Mouse (Mus musculus) midbrain, embryonic 13.5 days (tissue): ENCODE measurements around the gene Slc4a5. TPM values are rescaled to one million over a fixed set of nuclear protein-coding genes. Genes with fewer than 3 reads are reported as not detected.
"Not testable (repeated sequence)": the region's sequence is repeated elsewhere in the genome, so short reads cannot be mapped to it uniquely, and the experiment has no call there.

Source experiments
- ATAC-seq: fragments of 200-750 bp; cut with Nextera tagmentation; 2 replicates; pipeline ENCODE4 v1.8.0; 2017; ENCODE audit warnings: mild to moderate bottlenecking, moderate TSS enrichment, moderate library complexity
- H3K27ac ChIP-seq: fragments of 300-500 bp; sonication (generic); 2 replicates; pipeline ENCODE4 v1.5.1; 2015; ENCODE audit warnings: inconsistent platforms, mild to moderate bottlenecking, moderate library complexity
- H3K27me3 ChIP-seq: fragments of 300-500 bp; sonication (generic); 2 replicates; pipeline ENCODE4 v1.6.1; 2015; ENCODE audit warnings: mild to moderate bottlenecking, inconsistent platforms
- H3K36me3 ChIP-seq: fragments of 300-500 bp; sonication (generic); 2 replicates; pipeline ENCODE4 v1.6.1; 2015; ENCODE audit warnings: mild to moderate bottlenecking, inconsistent platforms
- H3K4me1 ChIP-seq: fragments of 300-500 bp; sonication (generic); replicated peaks from 2 replicates; pipeline ENCODE4 v1.6.1; 2015; ENCODE audit warnings: inconsistent platforms
- H3K4me2 ChIP-seq: fragments of 300-500 bp; sonication (generic); replicated peaks from 2 replicates; pipeline ENCODE4 v1.6.1; 2015; ENCODE audit warnings: moderate library complexity, mild to moderate bottlenecking, inconsistent platforms
- H3K4me3 ChIP-seq: fragments of 300-500 bp; sonication (generic); replicated peaks from 2 replicates; pipeline ENCODE4 v1.5.1; 2015; ENCODE audit warnings: mild to moderate bottlenecking, inconsistent platforms
- H3K9ac ChIP-seq: fragments of 300-500 bp; sonication (generic); replicated peaks from 2 replicates; pipeline ENCODE4 v1.6.1; 2015; ENCODE audit warnings: mild to moderate bottlenecking, inconsistent platforms
- H3K9me3 ChIP-seq: fragments of 300-500 bp; sonication (generic); 2 replicates; pipeline ENCODE4 v1.6.1; 2016; ENCODE audit warnings: mild to moderate bottlenecking, inconsistent platforms
- WGBS: fragments of 180-500 bp; shearing (Covaris S2); methylation state at CpG from one replicate; pipeline ENCODE4 v1.1.7; 2015; 5-methylcytosine and 5-hydroxymethylcytosine counted together
- polyA plus RNA-seq: library from polyadenylated mRNA; unstranded; fragments of >200 nt; fragmentation: Nextera tagmentation; extraction: Ambion mirVana; gene quantifications from 2 replicates; pipeline ENCODE4 v1.2.1, GENCODE M21; 2015

Gene Slc4a5
- polyA plus RNA-seq, 1 experiment from 2014 or later, result 0.48 TPM

- not testable (repeated sequence) for H3K27ac ChIP-seq, ATAC-seq, H3K27me3 ChIP-seq, H3K4me2 ChIP-seq, H3K9me3 ChIP-seq, H3K9ac ChIP-seq, H3K4me3 ChIP-seq
- peaks cover 28% of the 10 kb centered on the region for H3K36me3 ChIP-seq
- peaks cover 15% of the 10 kb centered on the region for H3K4me1 ChIP-seq
- 95% methylated on average over 8 of the region's 8 CpGs for WGBS
Observed at GRCm38 (mm10) chr6:83345285-83345684, 125.7 kb downstream of the Slc4a5 start.

GRCm38 (mm10) chr6:83347916-83348315 lies 128.3 kb downstream of the Slc4a5 start:
- Histone ChIP-seq H3K4me2 (no peak overlapping the region), H3K4me1 (peaks cover 22% of the 10 kb centered on the region), H3K27me3 (no peaks in the 10 kb centered on the region), H3K27ac (no peak overlapping the region), H3K9me3 (no peaks in the 10 kb centered on the region), H3K36me3 (peaks cover 8% of the 10 kb centered on the region), H3K4me3 (no peak overlapping the region), H3K9ac (no peak overlapping the region)
- 97% methylated on average over 3 of the region's 3 CpGs for WGBS
- no peak for ATAC-seq

GRCm38 (mm10) chr6:83348873-83349272 lies 129.2 kb downstream of the Slc4a5 start, which contains the start of gene Bola3:
Gene Bola3 (plus strand): TSS chr6:83349147.
- Histone ChIP-seq H3K4me1 (peaks cover 22% of the 10 kb centered on the region), H3K9ac (peak within 1 kb of the TSS; percentile 96), H3K36me3 (peaks cover 14% of the 10 kb centered on the region), H3K9me3 (no peaks in the 10 kb centered on the region), H3K4me2 (peak within 1 kb of the TSS; percentile 84), H3K27me3 (no peaks in the 10 kb centered on the region), H3K4me3 (peak within 1 kb of the TSS; percentile 89), H3K27ac (peak within 1 kb of the TSS; percentile 68)
- 34% methylated on average over 6 of the region's 6 CpGs for WGBS
- ATAC-seq, result no peak

- under 1% methylated on average over 52 of the region's 53 CpGs for WGBS
- peak; percentile 97 for ATAC-seq
- Histone ChIP-seq H3K27me3 (no peaks in the 10 kb centered on the region), H3K4me2 (peak overlapping the region; percentile 84), H3K9me3 (no peaks in the 10 kb centered on the region), H3K36me3 (peaks cover 19% of the 10 kb centered on the region), H3K9ac (peak overlapping the region; percentile 96), H3K27ac (peak overlapping the region; percentile 68), H3K4me1 (peaks cover 22% of the 10 kb centered on the region), H3K4me3 (peak overlapping the region; percentile 89)
Observed at GRCm38 (mm10) chr6:83349274-83349958, 129.8 kb downstream of the Slc4a5 start.

GRCm38 (mm10) chr6:83350172-83350571 lies 130.5 kb downstream of the Slc4a5 start:
- ATAC-seq, result no peak
- Histone ChIP-seq H3K27ac (no peak overlapping the region), H3K4me1 (peaks cover 22% of the 10 kb centered on the region), H3K36me3 (peaks cover 27% of the 10 kb centered on the region), H3K4me3 (peak overlapping the region; percentile 89), H3K9me3 (no peaks in the 10 kb centered on the region), H3K27me3 (no peaks in the 10 kb centered on the region), H3K9ac (peak overlapping the region; percentile 96), H3K4me2 (peak overlapping the region; percentile 84)
- 85% methylated on average over 7 of the region's 7 CpGs for WGBS

GRCm38 (mm10) chr6:83350851-83351405 lies 131.3 kb downstream of the Slc4a5 start:
- H3K9ac ChIP-seq, result no peak overlapping the region
- 0 out of 2 replicates have a peak overlapping the region, but pooled peaks have one; percentile 84 for H3K4me2 ChIP-seq
- H3K27me3 ChIP-seq, result no peaks in the 10 kb centered on the region
- H3K4me1 ChIP-seq, result peaks cover 22% of the 10 kb centered on the region
- no peak for ATAC-seq
- H3K27ac ChIP-seq, result no peak overlapping the region
- H3K36me3 ChIP-seq, result peaks cover 30% of the 10 kb centered on the region
- H3K4me3 ChIP-seq, result no peak overlapping the region
- 88% methylated on average over 16 of the region's 16 CpGs for WGBS
- H3K9me3 ChIP-seq, result no peaks in the 10 kb centered on the region

GRCm38 (mm10) chr6:83351490-83352160 lies 132.0 kb downstream of the Slc4a5 start:
- WGBS, result 85% methylated on average over 7 of the region's 7 CpGs
- Histone ChIP-seq H3K9ac (no peak overlapping the region), H3K4me3 (no peak overlapping the region), H3K9me3 (no peaks in the 10 kb centered on the region), H3K4me2 (no peak overlapping the region), H3K27ac (no peak overlapping the region), H3K36me3 (peaks cover 30% of the 10 kb centered on the region), H3K4me1 (peaks cover 22% of the 10 kb centered on the region), H3K27me3 (no peaks in the 10 kb centered on the region)
- no peak for ATAC-seq

GRCm38 (mm10) chr6:83352666-83353410 lies 133.2 kb downstream of the Slc4a5 start:
- no peak for ATAC-seq
- H3K4me2 ChIP-seq, result no peak overlapping the region
- no peak overlapping the region for H3K27ac ChIP-seq
- peaks cover 36% of the 10 kb centered on the region for H3K36me3 ChIP-seq
- no peak overlapping the region for H3K4me3 ChIP-seq
- H3K9ac ChIP-seq, result no peak overlapping the region
- H3K4me1 ChIP-seq, result peaks cover 25% of the 10 kb centered on the region
- H3K27me3 ChIP-seq, result no peaks in the 10 kb centered on the region
- WGBS, result 93% methylated on average over 24 of the region's 24 CpGs
- H3K9me3 ChIP-seq, result no peaks in the 10 kb centered on the region

Other genes starting within 250 kb of the Slc4a5 start
- 3.1 and 4.1 TPM in 2 replicates for gene Dok1, start 186.4 kb upstream of the Slc4a5 start, polyA plus RNA-seq
- gene Loxl3, start 185.7 kb upstream of the Slc4a5 start, polyA plus RNA-seq, result 4.7 and 6.2 TPM in 2 replicates
- 160 and 165 TPM in 2 replicates for gene Aup1, start 165.3 kb upstream of the Slc4a5 start, polyA plus RNA-seq
- gene Htra2, start 164.6 kb upstream of the Slc4a5 start, polyA plus RNA-seq, result 62.4 and 65.3 TPM in 2 replicates
- 0.75 and 1.00 TPM in 2 replicates for gene Dqx1, start 162.0 kb upstream of the Slc4a5 start, polyA plus RNA-seq
- not detected in 2 replicates for gene Tlx2, start 149.5 kb upstream of the Slc4a5 start, polyA plus RNA-seq
- gene Pcgf1, start 142.0 kb upstream of the Slc4a5 start, polyA plus RNA-seq, result 52.6 and 53.4 TPM in 2 replicates
- not detected in 2 replicates for gene Lbx2, start 133.5 kb upstream of the Slc4a5 start, polyA plus RNA-seq
- 4.3 and 5.7 TPM in 2 replicates for gene Ccdc142, start 118.2 kb upstream of the Slc4a5 start, polyA plus RNA-seq
- 3.7 and 5.0 TPM in 2 replicates for gene Gm42688, start 118.2 kb upstream of the Slc4a5 start, polyA plus RNA-seq
- 137 and 146 TPM in 2 replicates for gene Mrpl53, start 110.8 kb upstream of the Slc4a5 start, polyA plus RNA-seq
- gene Mogs, start 104.3 kb upstream of the Slc4a5 start, polyA plus RNA-seq, result 16.0 and 26.9 TPM in 2 replicates
- 228 and 253 TPM in 2 replicates for gene Wbp1, start 98.3 kb upstream of the Slc4a5 start, polyA plus RNA-seq
- gene Ino80b, start 94.4 kb upstream of the Slc4a5 start, polyA plus RNA-seq, result 12.1 and 14.9 TPM in 2 replicates
- 16.5 and 18.8 TPM in 2 replicates for gene Rtkn, start 84.4 kb upstream of the Slc4a5 start, polyA plus RNA-seq
- gene Wdr54, start 63.4 kb upstream of the Slc4a5 start, polyA plus RNA-seq, result 16.1 and 19.2 TPM in 2 replicates
- 3.0 and 3.3 TPM in 2 replicates for gene 1700003E16Rik, start 63.4 kb upstream of the Slc4a5 start, polyA plus RNA-seq
- gene Dctn1, start 53.9 kb upstream of the Slc4a5 start, polyA plus RNA-seq, result 127 and 140 TPM in 2 replicates
- gene Mthfd2, start 106.1 kb downstream of the Slc4a5 start, polyA plus RNA-seq, result 26.5 and 26.6 TPM in 2 replicates
- gene Mob1a, start 106.2 kb downstream of the Slc4a5 start, polyA plus RNA-seq, result 30.7 and 31.8 TPM in 2 replicates
- gene Bola3, start 129.3 kb downstream of the Slc4a5 start, polyA plus RNA-seq, result 69.0 and 71.7 TPM in 2 replicates
- gene Tet3, start 239.3 kb downstream of the Slc4a5 start, polyA plus RNA-seq, result 68.1 and 72.4 TPM in 2 replicates